Mouse (Mus musculus): ENCODE data around the gene Apoc1. TPM values are rescaled to one million over a fixed set of nuclear protein-coding genes. Genes with fewer than 3 reads are reported as not detected.
A peak's percentile ranks its signal among the peaks of the same experiment; 100 is the strongest.

Gene Apoc1
- polyA plus RNA-seq, 1 experiment from 2014 or later, result 79.6 TPM

GRCm38 (mm10) chr7:19717346-19717745, 24.9 kb upstream of the Apoc1 start:
- Histone ChIP-seq H3K27me3 (ENCODE audit: control insufficient read depth, insufficient read depth, low read length) (no peaks in the 10 kb centered on the region), H3K9me3 (ENCODE audit: control insufficient read depth, low read length) (peaks cover 6% of the 10 kb centered on the region; the same call in 1 of the 2 replicates), H3K36me3 (ENCODE audit: control insufficient read depth, insufficient read depth, low read length) (peaks cover 9% of the 10 kb centered on the region), H3K4me1 (replicated peaks; ENCODE audit: control insufficient read depth, insufficient read depth) (no peaks in the 10 kb centered on the region; the same call in 1 of the 2 replicates), H3K4me3 (ENCODE audit: low read depth, low read length) (no peak overlapping the region), H3K9ac (ENCODE audit: low read length) (no peak overlapping the region), H3K4me2 (replicated peaks; ENCODE audit: low read depth) (no peak overlapping the region), H3K27ac (replicated peaks) (no peak overlapping the region)
- 83% methylated on average over 4 of the region's 4 CpGs for WGBS
- no peak for ATAC-seq (ENCODE audit: low FRiP score, low TSS enrichment)
- no peak for TF ChIP-seq EP300 (optimal IDR thresholded peaks at IDR 0.05)
- TF ChIP-seq CTCF (IDR thresholded peaks at IDR 0.05; ENCODE audit: low read depth), result no peak
- no peak for DNase-seq (ENCODE audit: low spot score)

- Histone ChIP-seq H3K36me3 (ENCODE audit: control insufficient read depth, insufficient read depth, low read length) (peaks cover 12% of the 10 kb centered on the region), H3K4me3 (ENCODE audit: low read depth, low read length) (no peak overlapping the region), H3K9me3 (ENCODE audit: control insufficient read depth, low read length) (peaks cover 6% of the 10 kb centered on the region; the same call in 1 of the 2 replicates), H3K27ac (replicated peaks) (no peak overlapping the region; the same call in 1 of the 2 replicates), H3K4me2 (replicated peaks; ENCODE audit: low read depth) (no peak overlapping the region), H3K27me3 (ENCODE audit: control insufficient read depth, insufficient read depth, low read length) (no peaks in the 10 kb centered on the region), H3K4me1 (replicated peaks; ENCODE audit: control insufficient read depth, insufficient read depth) (no peaks in the 10 kb centered on the region; the same call in 1 of the 2 replicates), H3K9ac (ENCODE audit: low read length) (no peak overlapping the region)
- DNase-seq (ENCODE audit: low spot score) (no peak), ATAC-seq (ENCODE audit: low FRiP score, low TSS enrichment) (no peak)
- TF ChIP-seq EP300 (optimal IDR thresholded peaks at IDR 0.05) (no peak), CTCF (IDR thresholded peaks at IDR 0.05; ENCODE audit: low read depth) (no peak)
- 81% methylated on average over 2 of the region's 2 CpGs for WGBS
These were observed 24.4 kb upstream of the Apoc1 start for GRCm38 (mm10) chr7:19716822-19717221.

GRCm38 (mm10) chr7:19716055-19716682, 23.7 kb upstream of the Apoc1 start:
- Histone ChIP-seq H3K9me3 (ENCODE audit: control insufficient read depth, low read length) (peaks cover 2% of the 10 kb centered on the region; the same call in 1 of the 2 replicates), H3K36me3 (ENCODE audit: control insufficient read depth, insufficient read depth, low read length) (peaks cover 15% of the 10 kb centered on the region), H3K4me1 (replicated peaks; ENCODE audit: control insufficient read depth, insufficient read depth) (no peaks in the 10 kb centered on the region; the same call in 1 of the 2 replicates), H3K27me3 (ENCODE audit: control insufficient read depth, insufficient read depth, low read length) (no peaks in the 10 kb centered on the region), H3K27ac (replicated peaks) (peak overlapping the region; percentile 83), H3K4me2 (replicated peaks; ENCODE audit: low read depth) (peak overlapping the region; percentile 47), H3K4me3 (ENCODE audit: low read depth, low read length) (peak overlapping the region; percentile 22), H3K9ac (ENCODE audit: low read length) (no peak overlapping the region)
- DNase-seq (ENCODE audit: low spot score) (no peak), ATAC-seq (ENCODE audit: low FRiP score, low TSS enrichment) (no peak)
- no peak for TF ChIP-seq CTCF (IDR thresholded peaks at IDR 0.05; ENCODE audit: low read depth)
- peak; percentile 42 for TF ChIP-seq EP300 (optimal IDR thresholded peaks at IDR 0.05)
- 5% methylated on average over 18 of the region's 18 CpGs for WGBS

GRCm38 (mm10) chr7:19715239-19716054, 23.0 kb upstream of the Apoc1 start, which contains the start of gene Tomm40:
Gene Tomm40, minus strand, starts transcription at chr7:19715438.
- TF ChIP-seq CTCF (IDR thresholded peaks at IDR 0.05; ENCODE audit: low read depth) (no peak), EP300 (optimal IDR thresholded peaks at IDR 0.05) (no peak)
- peak within 1 kb of the TSS; percentile 94 for H3K9ac ChIP-seq (ENCODE audit: low read length)
- H3K4me3 ChIP-seq (ENCODE audit: low read depth, low read length), result peak within 1 kb of the TSS; percentile 92
- peak; percentile 99 for DNase-seq (ENCODE audit: low spot score)
- H3K4me2 ChIP-seq (replicated peaks; ENCODE audit: low read depth), result peak within 1 kb of the TSS; percentile 97
- under 1% methylated on average over 56 of the region's 59 CpGs for WGBS
- H3K36me3 ChIP-seq (ENCODE audit: control insufficient read depth, insufficient read depth, low read length), result peaks cover 19% of the 10 kb centered on the region
- peak; percentile 99 for ATAC-seq (ENCODE audit: low FRiP score, low TSS enrichment)
- H3K9me3 ChIP-seq (ENCODE audit: control insufficient read depth, low read length), result no peaks in the 10 kb centered on the region
- H3K27ac ChIP-seq (replicated peaks), result peak within 1 kb of the TSS; percentile 83
- no peaks in the 10 kb centered on the region; the same call in 1 of the 2 replicates for H3K4me1 ChIP-seq (replicated peaks; ENCODE audit: control insufficient read depth, insufficient read depth)
- H3K27me3 ChIP-seq (ENCODE audit: control insufficient read depth, insufficient read depth, low read length), result no peaks in the 10 kb centered on the region

GRCm38 (mm10) chr7:19714836-19715235, 22.4 kb upstream of the Apoc1 start:
- no peaks in the 10 kb centered on the region for H3K27me3 ChIP-seq (ENCODE audit: control insufficient read depth, insufficient read depth, low read length)
- peak overlapping the region; percentile 80 for H3K27ac ChIP-seq (replicated peaks)
- H3K4me3 ChIP-seq (ENCODE audit: low read depth, low read length), result peak overlapping the region; percentile 92
- no peak; the same call in 1 of the 2 replicates for ATAC-seq (ENCODE audit: low FRiP score, low TSS enrichment)
- H3K4me1 ChIP-seq (replicated peaks; ENCODE audit: control insufficient read depth, insufficient read depth), result no peaks in the 10 kb centered on the region; the same call in 1 of the 2 replicates
- H3K9ac ChIP-seq (ENCODE audit: low read length), result peak overlapping the region; percentile 94
- no peaks in the 10 kb centered on the region for H3K9me3 ChIP-seq (ENCODE audit: control insufficient read depth, low read length)
- 0% methylated on average over 39 of the region's 39 CpGs for WGBS
- no peak for TF ChIP-seq CTCF (IDR thresholded peaks at IDR 0.05; ENCODE audit: low read depth)
- TF ChIP-seq EP300 (optimal IDR thresholded peaks at IDR 0.05), result no peak
- H3K36me3 ChIP-seq (ENCODE audit: control insufficient read depth, insufficient read depth, low read length), result peaks cover 21% of the 10 kb centered on the region
- H3K4me2 ChIP-seq (replicated peaks; ENCODE audit: low read depth), result peak overlapping the region; percentile 97
- DNase-seq (ENCODE audit: low spot score), result peak; percentile 35
